Mouse (Mus musculus) stomach, embryonic 14.5 days (tissue): ENCODE results near the gene Tmem258. TPM values are rescaled to one million over a fixed set of nuclear protein-coding genes. Genes with fewer than 3 reads are reported as not detected.
A peak's percentile ranks its signal among the peaks of the same experiment; 100 is the strongest.

Source experiments
- ATAC-seq: fragments of 200-750 bp; cut with Nextera tagmentation; 2 replicates; pipeline ENCODE4 v1.8.0; 2017; ENCODE audit warnings: low read depth, moderate TSS enrichment; ENCODE audit not compliant: insufficient number of reproducible peaks, insufficient read depth, low FRiP score
- H3K27ac ChIP-seq: fragments of 300-500 bp; sonication (generic); 2 replicates; pipeline ENCODE4 v1.5.1; 2014; ENCODE audit warnings: mild to moderate bottlenecking, low read length, moderate library complexity, mixed read lengths
- H3K27me3 ChIP-seq: fragments of 300-500 bp; sonication (generic); 2 replicates; pipeline ENCODE4 v1.6.1; 2014; ENCODE audit warnings: low read length, control low read depth, mixed read lengths; ENCODE audit not compliant: control insufficient read depth, insufficient read depth
- H3K36me3 ChIP-seq: fragments of 300-500 bp; sonication (generic); 2 replicates; pipeline ENCODE4 v1.6.1; 2014; ENCODE audit warnings: mild to moderate bottlenecking, control low read depth, low read length, moderate library complexity, mixed read lengths; ENCODE audit not compliant: control insufficient read depth, insufficient read depth
- H3K4me1 ChIP-seq: fragments of 300-500 bp; sonication (generic); 2 replicates; pipeline ENCODE4 v1.6.1; 2014; ENCODE audit warnings: low read length, control low read depth, mixed read lengths; ENCODE audit not compliant: control insufficient read depth, insufficient read depth
- H3K4me2 ChIP-seq: fragments of 300-500 bp; sonication (generic); replicated peaks from 2 replicates; pipeline ENCODE4 v1.6.1; 2014; ENCODE audit warnings: low read depth, low read length, control low read depth
- H3K4me3 ChIP-seq: fragments of 300-500 bp; sonication (generic); 2 replicates; pipeline ENCODE4 v1.5.1; 2014; ENCODE audit warnings: low read depth, low read length, control low read depth
- H3K9ac ChIP-seq: fragments of 300-500 bp; sonication (generic); replicated peaks from 2 replicates; pipeline ENCODE4 v1.6.1; 2014; ENCODE audit warnings: low read depth, mild to moderate bottlenecking, control low read depth, low read length, moderate library complexity, mixed read lengths
- H3K9me3 ChIP-seq: fragments of 300-500 bp; sonication (generic); 2 replicates; pipeline ENCODE4 v1.6.1; 2016; ENCODE audit warnings: low read depth, low read length, control low read depth; ENCODE audit not compliant: control insufficient read depth
- WGBS: fragments of 180-500 bp; shearing (Covaris S2); extraction: QIAGEN DNeasy Blood & Tissue Kit; methylation state at CpG from one replicate; pipeline ENCODE4 v1.1.7; 2014; 5-methylcytosine and 5-hydroxymethylcytosine counted together
- polyA plus RNA-seq: library from polyadenylated mRNA; unstranded; fragments of >200 nt; fragmentation: Nextera tagmentation; extraction: Ambion mirVana; gene quantifications from 2 replicates; pipeline ENCODE4 v1.2.1, GENCODE M21; 2014

Gene Tmem258
- polyA plus RNA-seq, 1 experiment from 2014 or later, result 489 TPM

DNA sequence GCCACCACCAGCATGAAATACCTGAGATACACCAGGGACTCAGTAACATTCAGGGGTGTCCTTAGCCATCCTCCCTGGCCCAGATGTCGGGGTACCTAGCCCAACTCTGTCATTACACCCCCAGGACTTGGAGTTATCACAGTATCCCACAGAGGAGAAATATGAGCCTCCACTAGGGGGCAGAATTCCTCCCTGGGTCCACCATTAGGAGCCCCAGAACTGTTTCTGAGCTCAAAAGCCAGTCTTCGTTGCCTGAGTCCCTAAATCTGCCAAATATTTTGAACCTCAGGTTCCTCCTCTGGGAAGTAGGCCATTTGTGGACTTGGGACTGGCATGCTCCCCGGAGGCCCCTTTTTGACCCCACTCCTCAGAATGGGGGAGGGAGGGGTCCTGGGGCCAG lies 15.3 kb downstream of the Tmem258 start:
- H3K27me3 ChIP-seq, result no peaks in the 10 kb centered on the region
- H3K4me3 ChIP-seq, result no peak overlapping the region
- no peak overlapping the region for H3K9ac ChIP-seq
- 44% methylated on average over 3 of the region's 3 CpGs for WGBS
- H3K9me3 ChIP-seq, result no peaks in the 10 kb centered on the region
- ATAC-seq, result no peak
- H3K4me1 ChIP-seq, result peaks cover 10% of the 10 kb centered on the region
- H3K27ac ChIP-seq, result no peak overlapping the region
- peaks cover 6% of the 10 kb centered on the region; the same call in 1 of the 2 replicates for H3K36me3 ChIP-seq
- H3K4me2 ChIP-seq, result no peak overlapping the region

DNA sequence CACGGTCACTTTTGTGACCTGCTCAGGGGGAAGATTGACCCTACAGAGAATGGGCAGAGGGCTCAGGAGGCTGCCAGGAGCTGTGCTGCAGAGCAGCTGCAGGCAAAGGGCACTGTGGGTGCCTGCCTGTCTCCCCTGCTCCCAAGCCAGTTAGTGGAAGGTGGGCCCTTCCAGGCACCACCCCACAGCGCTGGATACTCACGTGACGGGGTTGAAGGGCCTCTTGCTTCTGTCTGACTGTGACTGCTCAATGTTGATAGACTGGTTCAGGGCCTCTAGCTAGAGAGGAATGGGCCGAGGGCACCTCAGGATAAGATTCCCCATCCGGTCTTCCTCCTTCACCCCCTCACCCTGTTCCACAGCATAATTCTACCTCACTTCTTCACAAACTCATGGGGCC lies 15.8 kb downstream of the Tmem258 start:
- H3K4me2 ChIP-seq, result no peak overlapping the region
- H3K36me3 ChIP-seq, result peaks cover 6% of the 10 kb centered on the region; the same call in 1 of the 2 replicates
- no peaks in the 10 kb centered on the region for H3K9me3 ChIP-seq
- no peak overlapping the region for H3K9ac ChIP-seq
- no peak overlapping the region for H3K4me3 ChIP-seq
- no peaks in the 10 kb centered on the region for H3K27me3 ChIP-seq
- no peak overlapping the region for H3K27ac ChIP-seq
- H3K4me1 ChIP-seq, result peaks cover 15% of the 10 kb centered on the region
- ATAC-seq, result no peak
- 52% methylated on average over 6 of the region's 6 CpGs for WGBS

DNA sequence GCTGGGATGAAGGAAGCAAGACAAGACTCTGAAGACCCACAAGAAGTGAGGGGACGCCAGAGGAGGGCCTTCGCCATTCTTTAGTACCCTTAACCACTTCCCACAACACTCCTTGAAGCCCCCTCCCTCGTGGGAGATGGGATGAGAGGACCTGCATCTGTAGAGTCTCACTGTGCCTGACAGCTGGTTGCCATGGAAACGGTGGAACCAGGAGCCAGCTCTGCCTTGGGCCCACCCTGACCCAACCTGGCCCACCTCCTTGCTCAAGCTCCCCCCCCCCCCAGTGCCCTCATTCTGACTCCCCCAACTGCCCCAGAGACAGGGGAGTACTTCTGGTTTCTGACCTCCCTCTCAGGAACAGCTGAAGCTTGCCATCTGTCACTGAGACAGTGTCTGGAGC lies 17.8 kb downstream of the Tmem258 start:
- Histone ChIP-seq H3K36me3 (peaks cover 6% of the 10 kb centered on the region; the same call in 1 of the 2 replicates), H3K4me1 (peaks cover 25% of the 10 kb centered on the region), H3K27ac (no peak overlapping the region; the same call in 1 of the 2 replicates), H3K9ac (no peak overlapping the region), H3K4me3 (no peak overlapping the region), H3K4me2 (no peak overlapping the region), H3K9me3 (no peaks in the 10 kb centered on the region), H3K27me3 (no peaks in the 10 kb centered on the region)
- no peak for ATAC-seq
- WGBS, result 23% methylated on average over 4 of the region's 4 CpGs

DNA sequence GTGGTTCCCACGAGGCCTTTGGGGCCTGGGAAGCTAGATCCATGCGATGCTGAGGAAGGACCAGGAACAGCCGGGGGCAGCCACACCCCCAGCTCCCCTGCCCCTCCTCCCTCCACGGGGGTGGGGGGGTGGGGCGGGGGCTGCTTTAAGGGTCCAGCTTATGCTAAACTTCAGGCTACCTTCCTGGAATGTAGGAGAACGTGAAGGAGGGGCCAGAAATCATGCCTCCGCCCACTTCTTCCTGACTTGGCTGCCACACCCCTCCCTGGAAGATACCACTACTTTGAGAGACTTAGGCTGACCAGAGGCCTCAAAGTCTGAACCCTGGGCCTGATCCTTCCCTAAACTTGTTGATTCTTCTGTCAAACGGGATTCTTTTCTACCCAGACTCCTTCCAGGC lies 18.8 kb downstream of the Tmem258 start:
- ATAC-seq, result no peak
- Histone ChIP-seq H3K9ac (no peak overlapping the region), H3K36me3 (peaks cover 6% of the 10 kb centered on the region; the same call in 1 of the 2 replicates)

DNA sequence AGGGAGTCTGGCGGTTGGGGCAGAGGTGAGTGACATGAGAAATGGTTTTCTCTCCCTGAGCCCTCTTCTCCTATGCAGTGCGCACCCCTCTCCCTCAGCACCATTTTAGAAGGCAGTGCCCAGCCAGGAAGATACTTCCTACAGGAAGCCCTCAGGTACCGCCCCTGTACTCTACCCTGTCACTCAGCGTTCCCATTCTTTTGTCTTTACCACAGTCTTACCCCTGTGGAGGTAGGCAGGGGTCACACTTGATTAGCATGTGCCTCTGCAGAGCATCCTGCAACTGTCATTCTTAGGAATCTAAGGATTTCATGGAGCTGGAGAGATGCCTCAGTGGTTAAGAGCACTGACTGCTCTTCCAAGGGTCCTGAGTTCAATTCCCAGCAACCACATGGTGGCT lies 19.7 kb downstream of the Tmem258 start:
- Histone ChIP-seq H3K4me2 (no peak overlapping the region), H3K4me1 (peaks cover 25% of the 10 kb centered on the region), H3K36me3 (peaks cover 3% of the 10 kb centered on the region; the same call in 1 of the 2 replicates), H3K27me3 (no peaks in the 10 kb centered on the region), H3K9ac (no peak overlapping the region), H3K4me3 (no peak overlapping the region), H3K9me3 (no peaks in the 10 kb centered on the region), H3K27ac (0 out of 2 replicates have a peak overlapping the region, but pooled peaks have one; percentile 4)
- ATAC-seq, result no peak
- 65% methylated on average over 4 of the region's 4 CpGs for WGBS

More for the DNA sequence above, 18.8 kb downstream of the Tmem258 start:
- Histone ChIP-seq H3K4me1 (peaks cover 25% of the 10 kb centered on the region), H3K4me2 (no peak overlapping the region), H3K9me3 (no peaks in the 10 kb centered on the region), H3K27ac (peak overlapping the region; percentile 58; the same call in 1 of the 2 replicates), H3K4me3 (no peak overlapping the region), H3K27me3 (no peaks in the 10 kb centered on the region)
- WGBS, result 18% methylated on average over 8 of the region's 8 CpGs

DNA sequence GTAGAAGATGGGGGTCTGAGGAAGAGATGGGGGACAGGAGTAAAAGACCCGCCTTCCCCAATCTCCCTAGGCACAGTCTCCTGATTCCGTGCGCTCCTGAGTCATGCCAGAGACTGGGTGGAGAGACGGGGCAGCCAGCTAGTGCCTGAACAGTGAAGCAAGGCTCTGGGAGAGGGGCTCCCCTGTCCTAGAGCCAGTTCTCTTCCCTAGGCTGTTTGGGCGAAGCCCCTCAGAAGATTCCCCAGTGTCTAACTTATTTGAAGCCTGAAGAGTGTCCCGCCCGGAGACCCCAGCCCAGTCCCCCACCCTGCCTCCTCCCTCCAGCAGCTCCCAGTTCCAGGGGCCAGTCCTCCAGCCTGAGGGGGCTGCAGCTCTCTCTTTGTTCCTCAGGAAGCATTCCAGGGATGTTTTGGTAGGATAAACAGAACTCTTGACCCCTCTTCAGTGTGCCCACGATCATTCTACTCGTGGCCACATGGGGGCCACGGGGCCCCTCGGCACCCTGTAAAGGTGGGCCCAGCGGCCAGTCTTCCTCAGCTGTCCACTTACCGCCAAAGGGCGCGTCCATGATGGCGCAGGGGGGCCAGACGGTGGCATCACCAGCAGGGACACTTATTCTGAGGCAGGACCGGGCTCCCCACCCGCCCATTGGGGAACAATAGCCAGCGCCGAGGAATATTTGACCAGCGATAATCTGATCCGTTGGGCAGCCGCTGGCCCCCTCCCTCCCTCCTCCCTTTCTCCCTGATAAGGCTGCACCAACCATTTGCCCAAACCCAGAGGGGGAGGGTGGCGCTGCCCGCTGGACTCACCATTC lies 21.0 kb downstream of the Tmem258 start:
- Histone ChIP-seq H3K36me3 (no peaks in the 10 kb centered on the region), H3K27ac (peak overlapping the region; percentile 71; the same call in 1 of the 2 replicates), H3K4me3 (peak overlapping the region; percentile 15; the same call in 1 of the 2 replicates), H3K4me1 (peaks cover 29% of the 10 kb centered on the region), H3K4me2 (peak overlapping the region; percentile 35), H3K9ac (peak overlapping the region; percentile 25; the same call in 1 of the 2 replicates), H3K27me3 (no peaks in the 10 kb centered on the region), H3K9me3 (no peaks in the 10 kb centered on the region)
- WGBS, result 7% methylated on average over 26 of the region's 26 CpGs
- ATAC-seq, result peak; percentile 57

DNA sequence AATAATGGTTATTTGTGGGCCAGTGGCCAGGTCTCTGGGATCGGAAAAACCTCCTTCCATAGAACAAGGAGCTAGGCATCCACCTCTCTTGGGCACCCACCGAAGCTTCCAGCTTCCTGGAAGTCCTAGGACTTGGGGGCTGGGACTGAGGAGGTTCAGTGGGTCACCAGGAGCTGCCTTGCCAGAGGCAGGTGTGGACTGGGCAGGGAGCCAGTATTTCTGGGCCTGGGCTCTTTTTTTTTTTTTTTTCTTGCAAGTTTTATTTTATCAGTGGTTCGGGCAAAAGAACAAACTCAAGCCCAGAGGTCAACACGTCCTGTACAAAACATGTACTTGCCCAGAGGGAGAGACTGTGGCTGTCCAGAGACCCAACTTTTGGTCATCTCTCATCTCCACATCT lies 22.0 kb downstream of the Tmem258 start:
- no peak for ATAC-seq
- no peak overlapping the region for H3K4me3 ChIP-seq
- H3K27me3 ChIP-seq, result no peaks in the 10 kb centered on the region
- H3K27ac ChIP-seq, result peak overlapping the region; percentile 71; the same call in 1 of the 2 replicates
- no peak overlapping the region for H3K9ac ChIP-seq
- H3K36me3 ChIP-seq, result no peaks in the 10 kb centered on the region
- no peak overlapping the region for H3K4me2 ChIP-seq
- no peaks in the 10 kb centered on the region for H3K9me3 ChIP-seq
- 39% methylated on average over 4 of the region's 4 CpGs for WGBS
- peaks cover 38% of the 10 kb centered on the region for H3K4me1 ChIP-seq

DNA sequence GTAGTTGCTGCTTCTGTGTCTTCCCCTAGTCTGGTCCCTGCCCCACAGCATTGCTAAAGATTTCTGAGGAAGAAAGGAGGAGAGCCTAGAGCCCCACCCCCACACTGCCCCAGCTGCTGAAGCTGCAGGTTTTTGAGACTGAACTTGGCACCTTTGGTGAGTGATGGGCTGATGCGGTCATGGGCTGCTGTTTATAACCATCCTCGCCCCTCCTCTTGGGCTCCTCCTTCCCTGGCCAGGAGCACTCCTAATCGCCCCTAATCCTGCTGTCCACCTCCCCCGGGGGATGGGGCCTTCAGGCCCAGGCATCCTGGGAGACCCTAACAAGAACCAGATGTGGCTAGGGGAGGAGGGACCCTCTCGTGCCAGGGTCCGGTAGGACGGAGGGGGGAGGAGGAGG lies 27.2 kb downstream of the Tmem258 start:
- no peaks in the 10 kb centered on the region for H3K27me3 ChIP-seq
- H3K9ac ChIP-seq, result no peak overlapping the region
- peak; percentile 40; the same call in 1 of the 2 replicates for ATAC-seq
- H3K4me2 ChIP-seq, result no peak overlapping the region
- H3K9me3 ChIP-seq, result no peaks in the 10 kb centered on the region
- H3K36me3 ChIP-seq, result no peaks in the 10 kb centered on the region
- H3K4me3 ChIP-seq, result no peak overlapping the region
- H3K4me1 ChIP-seq, result peaks cover 30% of the 10 kb centered on the region
- 16% methylated on average over 7 of the region's 7 CpGs for WGBS
- H3K27ac ChIP-seq, result peak overlapping the region; percentile 48; the same call in 1 of the 2 replicates
